Mouse (Mus musculus): ENCODE measurements around the gene Arhgef17.

Gene Arhgef17

GRCm38 (mm10) chr7:100941169-100941568 is 9.3 kb upstream of the Arhgef17 start:
- no peak for DNase-seq (ENCODE audit: low spot score in 2 of 2)

- DNase-seq (ENCODE audit: low spot score in 2 of 2) = no peak
Observed at GRCm38 (mm10) chr7:100938106-100938505, 6.2 kb upstream of the Arhgef17 start.

GRCm38 (mm10) chr7:100937481-100937880 is 5.6 kb upstream of the Arhgef17 start:
- no peak for DNase-seq (ENCODE audit: low spot score in 2 of 2)

- DNase-seq (ENCODE audit: low spot score in 2 of 2) = no peak
Observed at GRCm38 (mm10) chr7:100933520-100933919, 1.6 kb upstream of the Arhgef17 start.

- peak; percentile 61 to 80 for DNase-seq (ENCODE audit: low spot score in 2 of 2)
Observed at GRCm38 (mm10) chr7:100932481-100933007, 637 bp upstream of the Arhgef17 start.

GRCm38 (mm10) chr7:100931316-100931925 is 486 bp downstream of the Arhgef17 start:
- no peak for DNase-seq (ENCODE audit: low spot score in 2 of 2)

- no peak for DNase-seq (ENCODE audit: low spot score in 2 of 2)
Observed at GRCm38 (mm10) chr7:100930619-100931315, 1.1 kb downstream of the Arhgef17 start.

- DNase-seq (ENCODE audit: low spot score in 2 of 2) = no peak
Observed at GRCm38 (mm10) chr7:100929639-100930303, 2.1 kb downstream of the Arhgef17 start.

- DNase-seq (ENCODE audit: low spot score in 2 of 2) = no peak
Observed at GRCm38 (mm10) chr7:100928456-100928855, 3.5 kb downstream of the Arhgef17 start.

- DNase-seq (ENCODE audit: low spot score in 2 of 2) = no peak
Observed at GRCm38 (mm10) chr7:100927287-100928000, 4.5 kb downstream of the Arhgef17 start.

- DNase-seq (ENCODE audit: low spot score in 2 of 2) = no peak
Observed at GRCm38 (mm10) chr7:100926311-100926923, 5.5 kb downstream of the Arhgef17 start.

GRCm38 (mm10) chr7:100924674-100925445 is 7.0 kb downstream of the Arhgef17 start:
- no peak for DNase-seq (ENCODE audit: low spot score in 2 of 2)

- no peak for DNase-seq (ENCODE audit: low spot score in 2 of 2)
Observed at GRCm38 (mm10) chr7:100924200-100924599, 7.7 kb downstream of the Arhgef17 start.

- no peak for DNase-seq (ENCODE audit: low spot score in 2 of 2)
Observed at GRCm38 (mm10) chr7:100922907-100923306, 9.0 kb downstream of the Arhgef17 start.

GRCm38 (mm10) chr7:100921289-100921688 is 10.6 kb downstream of the Arhgef17 start:
- DNase-seq (ENCODE audit: low spot score in 2 of 2) = no peak

- DNase-seq (ENCODE audit: low spot score in 2 of 2) = no peak
Observed at GRCm38 (mm10) chr7:100919809-100920107, 12.1 kb downstream of the Arhgef17 start.

- DNase-seq (ENCODE audit: low spot score in 2 of 2) = no peak
Observed at GRCm38 (mm10) chr7:100919006-100919808, 12.7 kb downstream of the Arhgef17 start.

GRCm38 (mm10) chr7:100918176-100918575 is 13.7 kb downstream of the Arhgef17 start:
- no peak for DNase-seq (ENCODE audit: low spot score in 2 of 2)

- no peak for DNase-seq (ENCODE audit: low spot score in 2 of 2)
Observed at GRCm38 (mm10) chr7:100917751-100918150, 14.2 kb downstream of the Arhgef17 start.

GRCm38 (mm10) chr7:100916526-100916925 is 15.4 kb downstream of the Arhgef17 start:
- no peak for DNase-seq (ENCODE audit: low spot score in 2 of 2)

All from frontal cortex, postnatal 10 days (tissue).